Mouse (Mus musculus): ENCODE data around the gene Tbc1d20. TPM values are rescaled to one million over a fixed set of nuclear protein-coding genes. Genes with fewer than 3 reads are reported as not detected.

The Tbc1d20 gene
- polyA plus RNA-seq, 1 experiment from 2014 or later = 32.0 TPM

DNA sequence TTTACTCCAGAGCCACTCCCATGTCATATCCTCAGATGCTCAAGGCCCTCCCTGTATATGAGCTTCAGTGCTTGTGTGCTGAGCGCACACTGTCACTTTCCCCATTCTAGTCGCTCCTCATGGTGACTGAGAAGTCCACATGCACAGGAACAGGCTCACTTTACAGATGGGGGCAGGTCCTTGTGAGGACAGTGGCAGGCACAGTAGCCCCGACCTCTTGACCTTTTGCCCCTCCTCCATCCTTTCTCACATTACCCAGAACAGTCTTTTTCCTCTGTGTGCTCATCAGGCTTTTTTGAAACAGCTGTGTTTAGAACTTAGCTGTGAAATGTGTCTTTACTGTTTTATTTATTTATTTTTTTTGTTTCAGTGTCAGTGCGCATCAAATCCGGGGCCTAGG lies 10.2 kb downstream of the Tbc1d20 start:
- H3K36me3 ChIP-seq (replicated peaks) = peaks cover 73% of the 10 kb centered on the region
- H3K4me1 ChIP-seq = peaks cover 11% of the 10 kb centered on the region
- H3K27me3 ChIP-seq (replicated peaks; ENCODE audit: low read depth, poor library complexity, severe bottlenecking) = no peaks in the 10 kb centered on the region
- DNase-seq (ENCODE audit: low spot score) = peak; percentile 41
- no peak overlapping the region for H3K4me3 ChIP-seq
- H3K27ac ChIP-seq (replicated peaks) = no peak overlapping the region
- no peaks in the 10 kb centered on the region for H3K9me3 ChIP-seq
- 50% methylated on average over 5 of the region's 5 CpGs for WGBS

DNA sequence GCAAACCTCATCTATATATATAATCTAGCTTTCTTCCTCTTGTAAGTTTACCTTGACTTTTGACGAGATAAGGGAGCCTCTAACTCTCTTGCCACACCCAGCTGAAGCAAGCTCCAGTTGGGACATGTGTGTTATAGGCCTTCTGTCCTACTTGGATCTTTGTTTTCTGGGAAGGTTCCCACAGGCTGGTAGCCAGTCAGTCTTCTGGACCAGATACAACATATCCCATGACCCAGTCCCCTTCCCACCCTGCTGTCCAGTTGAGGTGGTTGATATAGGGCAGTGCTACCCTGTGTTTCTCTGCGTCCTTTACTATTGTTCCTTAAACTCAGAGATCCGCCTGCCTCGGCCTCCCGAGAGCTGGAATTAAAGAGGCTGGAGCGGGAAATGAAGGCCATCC lies 11.9 kb downstream of the Tbc1d20 start:
- DNase-seq (ENCODE audit: low spot score) = no peak
- H3K9me3 ChIP-seq = no peaks in the 10 kb centered on the region
- H3K27me3 ChIP-seq (replicated peaks; ENCODE audit: low read depth, poor library complexity, severe bottlenecking) = no peaks in the 10 kb centered on the region
- no peak overlapping the region for H3K4me3 ChIP-seq
- H3K27ac ChIP-seq (replicated peaks) = no peak overlapping the region
- peaks cover 90% of the 10 kb centered on the region for H3K36me3 ChIP-seq (replicated peaks)
- WGBS = 95% methylated on average over 6 of the region's 6 CpGs
- H3K4me1 ChIP-seq = peaks cover 11% of the 10 kb centered on the region

DNA sequence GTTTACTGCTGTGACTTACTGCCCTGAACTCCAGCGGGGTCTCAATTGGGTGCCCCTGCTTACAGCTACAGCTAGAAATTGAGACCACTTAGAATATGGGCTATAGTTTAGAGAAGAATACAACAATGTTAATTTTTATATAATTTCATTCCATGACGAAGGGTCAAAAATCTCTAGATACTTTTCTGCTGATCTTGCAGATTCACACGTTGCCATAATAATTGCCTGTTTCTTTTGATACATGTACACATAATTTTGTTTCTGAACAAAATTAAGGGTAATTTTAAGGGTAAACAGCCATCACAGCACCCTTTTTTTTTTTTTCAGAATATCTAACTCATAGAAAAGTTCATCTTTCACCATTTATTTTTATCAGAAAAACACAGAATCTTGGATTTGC lies 13.6 kb downstream of the Tbc1d20 start:
- Histone ChIP-seq H3K27me3 (replicated peaks; ENCODE audit: low read depth, poor library complexity, severe bottlenecking) (no peaks in the 10 kb centered on the region), H3K27ac (replicated peaks) (no peak overlapping the region), H3K4me3 (no peak overlapping the region), H3K9me3 (no peaks in the 10 kb centered on the region), H3K36me3 (replicated peaks) (peaks cover 97% of the 10 kb centered on the region), H3K4me1 (peaks cover 11% of the 10 kb centered on the region)
- DNase-seq (ENCODE audit: low spot score) = no peak
- WGBS = 93% methylated on average over 3 of the region's 3 CpGs

- Histone ChIP-seq H3K9me3 (no peaks in the 10 kb centered on the region), H3K27me3 (replicated peaks; ENCODE audit: low read depth, poor library complexity, severe bottlenecking) (no peaks in the 10 kb centered on the region), H3K4me3 (no peak overlapping the region), H3K4me1 (no peaks in the 10 kb centered on the region), H3K36me3 (replicated peaks) (peaks cover 100% of the 10 kb centered on the region), H3K27ac (replicated peaks) (no peak overlapping the region)
- 93% methylated on average over 7 of the region's 7 CpGs for WGBS
- DNase-seq (ENCODE audit: low spot score) = no peak
These were observed 19.4 kb downstream of the Tbc1d20 start for GRCm38 (mm10) chr2:152312996-152313395.

DNA sequence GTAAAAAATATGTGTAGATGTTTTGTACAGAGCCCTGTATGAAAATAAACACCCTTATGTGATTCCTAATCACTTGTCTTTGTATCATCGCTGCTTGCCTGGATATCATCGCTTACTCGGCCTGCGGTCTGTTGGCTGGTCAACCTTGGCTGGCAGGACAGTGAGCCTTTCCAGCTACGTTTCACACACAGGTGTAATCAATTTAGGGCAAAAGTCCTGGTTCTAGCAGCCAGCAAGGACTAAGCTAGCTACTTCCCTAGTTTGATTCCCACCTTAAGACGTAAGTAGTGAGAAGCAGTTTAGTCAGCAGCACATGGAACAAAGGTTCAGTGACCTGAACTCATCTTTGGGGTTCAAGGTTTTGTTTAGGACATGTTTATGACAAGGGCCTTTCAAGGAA lies 20.3 kb downstream of the Tbc1d20 start:
- Histone ChIP-seq H3K9me3 (no peaks in the 10 kb centered on the region), H3K27me3 (replicated peaks; ENCODE audit: low read depth, poor library complexity, severe bottlenecking) (no peaks in the 10 kb centered on the region), H3K4me3 (no peak overlapping the region), H3K4me1 (no peaks in the 10 kb centered on the region), H3K36me3 (replicated peaks) (peaks cover 100% of the 10 kb centered on the region), H3K27ac (replicated peaks) (no peak overlapping the region)
- 88% methylated on average over 6 of the region's 6 CpGs for WGBS
- no peak for DNase-seq (ENCODE audit: low spot score)

DNA sequence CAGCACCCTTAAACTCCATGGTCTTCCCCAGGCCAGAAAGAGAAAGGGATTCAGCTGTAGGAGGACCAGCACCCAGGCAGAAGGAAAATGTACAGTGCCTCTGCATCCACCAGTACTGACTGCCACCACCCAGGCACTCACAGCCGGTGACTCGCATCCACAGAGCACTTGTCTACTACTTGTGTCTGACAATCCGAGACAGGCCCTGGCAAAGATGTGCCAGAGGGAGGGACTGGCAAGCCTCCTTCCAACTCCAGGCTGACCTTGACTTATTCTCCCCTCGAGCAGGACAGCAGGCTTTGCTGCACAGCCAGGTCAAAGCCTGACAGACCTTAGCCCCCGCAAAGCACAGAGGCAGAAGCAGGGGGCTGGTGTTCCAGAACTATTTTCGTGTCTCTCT lies 23.4 kb downstream of the Tbc1d20 start:
- WGBS = 86% methylated on average over 6 of the region's 6 CpGs
- no peak for DNase-seq (ENCODE audit: low spot score)
- no peak overlapping the region for H3K4me3 ChIP-seq
- H3K27me3 ChIP-seq (replicated peaks; ENCODE audit: low read depth, poor library complexity, severe bottlenecking) = no peaks in the 10 kb centered on the region
- no peaks in the 10 kb centered on the region for H3K4me1 ChIP-seq
- no peak overlapping the region for H3K27ac ChIP-seq (replicated peaks)
- peaks cover 100% of the 10 kb centered on the region for H3K36me3 ChIP-seq (replicated peaks)
- no peaks in the 10 kb centered on the region for H3K9me3 ChIP-seq

GRCm38 (mm10) chr2:152321558-152321957 lies 27.9 kb downstream of the Tbc1d20 start:
- peaks cover 100% of the 10 kb centered on the region for H3K36me3 ChIP-seq (replicated peaks)
- H3K27ac ChIP-seq (replicated peaks) = no peak overlapping the region
- WGBS = 91% methylated on average over 5 of the region's 5 CpGs
- no peaks in the 10 kb centered on the region for H3K9me3 ChIP-seq
- no peaks in the 10 kb centered on the region for H3K27me3 ChIP-seq (replicated peaks; ENCODE audit: low read depth, poor library complexity, severe bottlenecking)
- no peaks in the 10 kb centered on the region for H3K4me1 ChIP-seq
- no peak for DNase-seq (ENCODE audit: low spot score)
- H3K4me3 ChIP-seq = no peak overlapping the region

GRCm38 (mm10) chr2:152322198-152322597 lies 28.6 kb downstream of the Tbc1d20 start:
- Histone ChIP-seq H3K4me3 (no peak overlapping the region), H3K27ac (replicated peaks) (no peak overlapping the region), H3K9me3 (no peaks in the 10 kb centered on the region), H3K36me3 (replicated peaks) (peaks cover 100% of the 10 kb centered on the region), H3K4me1 (no peaks in the 10 kb centered on the region), H3K27me3 (replicated peaks; ENCODE audit: low read depth, poor library complexity, severe bottlenecking) (no peaks in the 10 kb centered on the region)
- no peak for DNase-seq (ENCODE audit: low spot score)
- 92% methylated on average over 6 of the region's 6 CpGs for WGBS

DNA sequence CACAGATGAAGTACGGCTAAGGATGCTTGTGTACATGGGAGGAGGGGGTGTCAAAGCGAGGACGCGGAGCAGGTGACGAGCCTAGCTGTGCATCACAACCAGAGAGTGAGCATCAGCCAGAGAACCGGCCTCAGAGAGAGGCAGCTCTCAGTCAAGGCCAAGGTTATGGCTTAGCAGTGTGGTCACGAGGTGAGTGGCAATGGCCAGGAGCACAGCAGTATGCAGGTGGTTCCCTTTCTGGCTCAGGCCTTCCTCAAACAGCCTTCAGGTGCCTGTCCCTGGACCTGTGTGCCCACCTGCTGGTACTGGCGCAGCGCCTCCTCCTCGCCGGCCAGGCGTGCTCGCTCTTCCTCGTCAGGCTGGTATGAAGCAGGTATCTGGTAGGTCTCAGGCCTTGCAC lies 30.3 kb downstream of the Tbc1d20 start:
- Histone ChIP-seq H3K4me1 (0 out of 2 replicates have a peak, but pooled peaks cover 3% of the 10 kb centered on the region), H3K27me3 (replicated peaks; ENCODE audit: low read depth, poor library complexity, severe bottlenecking) (no peaks in the 10 kb centered on the region), H3K36me3 (replicated peaks) (peaks cover 100% of the 10 kb centered on the region), H3K4me3 (no peak overlapping the region), H3K9me3 (no peaks in the 10 kb centered on the region), H3K27ac (replicated peaks) (no peak overlapping the region)
- WGBS = 93% methylated on average over 14 of the region's 14 CpGs
- DNase-seq (ENCODE audit: low spot score) = no peak

DNA sequence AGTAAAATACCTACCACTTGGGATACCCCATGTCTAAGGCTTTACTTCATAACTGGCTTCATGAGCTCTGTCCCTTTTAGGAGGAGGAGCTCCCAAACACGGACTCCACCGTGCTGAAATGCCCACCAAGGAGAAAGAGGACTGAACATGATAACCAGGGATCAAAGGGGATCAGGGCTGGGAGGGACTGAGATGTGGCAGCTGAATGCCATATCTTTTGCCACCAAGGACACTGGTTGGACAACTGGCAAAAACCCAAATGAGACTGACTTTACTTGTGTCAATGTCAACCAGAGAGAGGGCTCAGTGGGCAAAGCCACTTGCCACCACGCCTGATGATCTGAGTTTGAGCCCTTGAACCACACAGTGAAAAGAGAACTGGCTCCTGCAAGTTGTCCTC lies 31.2 kb downstream of the Tbc1d20 start:
- peaks cover 100% of the 10 kb centered on the region for H3K36me3 ChIP-seq (replicated peaks)
- 0 out of 2 replicates have a peak, but pooled peaks cover 3% of the 10 kb centered on the region for H3K4me1 ChIP-seq
- no peak overlapping the region for H3K4me3 ChIP-seq
- no peaks in the 10 kb centered on the region for H3K27me3 ChIP-seq (replicated peaks; ENCODE audit: low read depth, poor library complexity, severe bottlenecking)
- WGBS = 86% methylated on average over 3 of the region's 3 CpGs
- no peak overlapping the region for H3K27ac ChIP-seq (replicated peaks)
- H3K9me3 ChIP-seq = no peaks in the 10 kb centered on the region
- no peak for DNase-seq (ENCODE audit: low spot score)

DNA sequence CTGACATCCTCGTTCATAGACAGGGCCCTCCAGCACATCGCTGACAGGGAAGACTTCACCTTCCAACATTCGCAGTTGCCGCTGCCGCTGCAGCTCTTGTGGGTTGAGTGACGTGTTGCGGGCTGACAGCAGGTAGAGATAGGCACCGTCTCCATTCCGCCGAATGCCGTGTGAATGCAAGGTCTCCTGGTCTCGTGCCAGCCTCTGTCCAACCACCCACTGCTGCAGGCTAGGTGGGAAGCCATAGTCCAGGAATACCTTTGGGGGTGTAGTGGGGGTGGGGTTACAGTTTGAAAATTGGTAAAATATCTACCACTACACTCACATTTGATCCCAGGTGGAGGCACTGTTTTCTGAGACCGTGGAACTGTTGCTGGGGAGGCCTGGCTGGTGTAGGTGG lies 32.5 kb downstream of the Tbc1d20 start:
- 93% methylated on average over 13 of the region's 13 CpGs for WGBS
- Histone ChIP-seq H3K4me1 (peaks cover 13% of the 10 kb centered on the region), H3K27ac (replicated peaks) (no peak overlapping the region), H3K9me3 (no peaks in the 10 kb centered on the region), H3K36me3 (replicated peaks) (peaks cover 97% of the 10 kb centered on the region), H3K27me3 (replicated peaks; ENCODE audit: low read depth, poor library complexity, severe bottlenecking) (no peaks in the 10 kb centered on the region), H3K4me3 (no peak overlapping the region)
- DNase-seq (ENCODE audit: low spot score) = no peak

- no peak for DNase-seq (ENCODE audit: low spot score)
- peaks cover 18% of the 10 kb centered on the region for H3K4me1 ChIP-seq
- no peaks in the 10 kb centered on the region for H3K9me3 ChIP-seq
- WGBS = 89% methylated on average over 8 of the region's 8 CpGs
- no peak overlapping the region for H3K4me3 ChIP-seq
- H3K27ac ChIP-seq (replicated peaks) = no peak overlapping the region
- H3K36me3 ChIP-seq (replicated peaks) = peaks cover 92% of the 10 kb centered on the region
- no peaks in the 10 kb centered on the region for H3K27me3 ChIP-seq (replicated peaks; ENCODE audit: low read depth, poor library complexity, severe bottlenecking)
These were observed 33.0 kb downstream of the Tbc1d20 start for GRCm38 (mm10) chr2:152326654-152327053.

GRCm38 (mm10) chr2:152327980-152328379 lies 34.4 kb downstream of the Tbc1d20 start:
- no peak for DNase-seq (ENCODE audit: low spot score)
- Histone ChIP-seq H3K27ac (replicated peaks) (no peak overlapping the region), H3K4me1 (peaks cover 25% of the 10 kb centered on the region), H3K36me3 (replicated peaks) (peaks cover 78% of the 10 kb centered on the region), H3K9me3 (no peaks in the 10 kb centered on the region), H3K27me3 (replicated peaks; ENCODE audit: low read depth, poor library complexity, severe bottlenecking) (no peaks in the 10 kb centered on the region), H3K4me3 (no peak overlapping the region)
- 73% methylated on average over 5 of the region's 5 CpGs for WGBS
